Mouse (Mus musculus): ENCODE results near the gene Abat. TPM values are rescaled to one million over a fixed set of nuclear protein-coding genes. Genes with fewer than 3 reads are reported as not detected.

Gene Abat
- polyA plus RNA-seq, 1 experiment from 2014 or later, result 51.2 TPM

DNA sequence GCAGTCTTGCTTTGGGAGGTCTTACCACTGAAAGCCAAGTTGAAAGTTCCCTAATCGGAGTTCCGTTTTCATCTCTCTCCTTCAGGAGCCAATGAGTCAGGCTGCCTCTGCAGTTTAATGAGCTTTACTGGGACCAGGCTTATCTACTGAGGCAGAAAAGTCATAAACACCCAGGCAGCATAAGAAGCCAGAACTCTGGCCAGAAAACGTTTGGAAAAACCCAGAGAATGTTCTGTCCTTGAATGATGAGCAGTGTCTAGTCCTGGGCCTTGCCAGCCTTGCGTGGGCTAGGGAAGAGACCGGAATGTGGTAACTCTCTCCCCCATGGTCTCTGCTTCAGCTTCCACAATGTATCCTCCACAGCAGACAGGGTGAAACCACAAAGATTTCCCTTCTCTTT lies 71.8 kb downstream of the Abat start:
- H3K27ac ChIP-seq (replicated peaks; ENCODE audit: low read depth, low read length), result no peak overlapping the region
- H3K9me3 ChIP-seq (ENCODE audit: control insufficient read depth, low read length), result no peaks in the 10 kb centered on the region
- H3K4me3 ChIP-seq (replicated peaks; ENCODE audit: low read depth, low read length), result no peak overlapping the region
- DNase-seq (no peak), ATAC-seq (ENCODE audit: low FRiP score, low TSS enrichment) (no peak)
- no peaks in the 10 kb centered on the region for H3K4me1 ChIP-seq (ENCODE audit: control insufficient read depth, insufficient read depth, low read length)
- H3K4me2 ChIP-seq (ENCODE audit: low read length), result no peak overlapping the region
- no peak overlapping the region for H3K9ac ChIP-seq (replicated peaks; ENCODE audit: low read length)
- H3K27me3 ChIP-seq (ENCODE audit: control insufficient read depth, insufficient read depth, low read length), result no peaks in the 10 kb centered on the region
- peaks cover 50% of the 10 kb centered on the region for H3K36me3 ChIP-seq (ENCODE audit: control insufficient read depth, insufficient read depth, low read length)
- WGBS, result 78% methylated on average over 5 of the region's 5 CpGs

- WGBS, result 76% methylated on average over 4 of the region's 4 CpGs
- H3K4me1 ChIP-seq (ENCODE audit: control insufficient read depth, insufficient read depth, low read length), result no peaks in the 10 kb centered on the region
- 0 out of 2 replicates have a peak, but pooled peaks cover 5% of the 10 kb centered on the region for H3K36me3 ChIP-seq (ENCODE audit: control insufficient read depth, insufficient read depth, low read length)
- DNase-seq, result peak; percentile 3
- no peak for ATAC-seq (ENCODE audit: low FRiP score, low TSS enrichment)
- no peak overlapping the region for H3K4me3 ChIP-seq (replicated peaks; ENCODE audit: low read depth, low read length)
- H3K27me3 ChIP-seq (ENCODE audit: control insufficient read depth, insufficient read depth, low read length), result no peaks in the 10 kb centered on the region
- H3K9me3 ChIP-seq (ENCODE audit: control insufficient read depth, low read length), result no peaks in the 10 kb centered on the region
- no peak overlapping the region for H3K27ac ChIP-seq (replicated peaks; ENCODE audit: low read depth, low read length)
- H3K9ac ChIP-seq (replicated peaks; ENCODE audit: low read length), result no peak overlapping the region
- H3K4me2 ChIP-seq (ENCODE audit: low read length), result no peak overlapping the region
These were observed 82.2 kb downstream of the Abat start for GRCm38 (mm10) chr16:8595411-8595810.

GRCm38 (mm10) chr16:8596336-8596735 lies 83.1 kb downstream of the Abat start:
- Histone ChIP-seq H3K4me3 (replicated peaks; ENCODE audit: low read depth, low read length) (no peak overlapping the region), H3K27me3 (ENCODE audit: control insufficient read depth, insufficient read depth, low read length) (no peaks in the 10 kb centered on the region), H3K27ac (replicated peaks; ENCODE audit: low read depth, low read length) (no peak overlapping the region), H3K36me3 (ENCODE audit: control insufficient read depth, insufficient read depth, low read length) (0 out of 2 replicates have a peak, but pooled peaks cover 5% of the 10 kb centered on the region), H3K9me3 (ENCODE audit: control insufficient read depth, low read length) (no peaks in the 10 kb centered on the region), H3K4me1 (ENCODE audit: control insufficient read depth, insufficient read depth, low read length) (no peaks in the 10 kb centered on the region), H3K9ac (replicated peaks; ENCODE audit: low read length) (no peak overlapping the region), H3K4me2 (ENCODE audit: low read length) (no peak overlapping the region)
- 62% methylated on average over 4 of the region's 4 CpGs for WGBS
- DNase-seq (no peak), ATAC-seq (ENCODE audit: low FRiP score, low TSS enrichment) (no peak)

GRCm38 (mm10) chr16:8597516-8597915 lies 84.3 kb downstream of the Abat start:
- DNase-seq (no peak), ATAC-seq (ENCODE audit: low FRiP score, low TSS enrichment) (no peak)
- Histone ChIP-seq H3K9ac (replicated peaks; ENCODE audit: low read length) (no peak overlapping the region), H3K4me2 (ENCODE audit: low read length) (no peak overlapping the region), H3K36me3 (ENCODE audit: control insufficient read depth, insufficient read depth, low read length) (0 out of 2 replicates have a peak, but pooled peaks cover 5% of the 10 kb centered on the region), H3K4me1 (ENCODE audit: control insufficient read depth, insufficient read depth, low read length) (no peaks in the 10 kb centered on the region), H3K4me3 (replicated peaks; ENCODE audit: low read depth, low read length) (no peak overlapping the region), H3K27me3 (ENCODE audit: control insufficient read depth, insufficient read depth, low read length) (no peaks in the 10 kb centered on the region), H3K9me3 (ENCODE audit: control insufficient read depth, low read length) (no peaks in the 10 kb centered on the region), H3K27ac (replicated peaks; ENCODE audit: low read depth, low read length) (no peak overlapping the region)
- 93% methylated on average over 5 of the region's 5 CpGs for WGBS

DNA sequence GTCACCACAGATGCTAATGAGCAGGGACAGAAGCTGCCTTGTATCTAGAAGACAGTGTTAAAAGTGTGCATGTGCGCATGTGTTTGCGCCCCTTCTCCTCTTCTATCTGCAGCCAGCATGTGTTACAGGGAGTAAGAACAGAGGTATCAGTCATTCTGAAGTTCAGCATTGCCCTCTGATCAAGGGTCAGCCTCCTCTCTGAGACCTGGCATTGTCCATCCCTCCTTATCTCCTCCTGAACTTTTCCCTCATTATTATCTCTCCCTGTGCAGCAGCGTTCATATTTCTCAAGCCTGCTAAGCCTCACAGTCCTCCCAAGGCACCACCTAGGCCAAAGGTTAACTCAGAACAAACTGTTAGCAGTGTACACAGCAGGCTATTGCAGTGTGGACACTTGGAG lies 90.6 kb downstream of the Abat start:
- 92% methylated on average over 3 of the region's 3 CpGs for WGBS
- no peak for ATAC-seq (ENCODE audit: low FRiP score, low TSS enrichment)

DNA sequence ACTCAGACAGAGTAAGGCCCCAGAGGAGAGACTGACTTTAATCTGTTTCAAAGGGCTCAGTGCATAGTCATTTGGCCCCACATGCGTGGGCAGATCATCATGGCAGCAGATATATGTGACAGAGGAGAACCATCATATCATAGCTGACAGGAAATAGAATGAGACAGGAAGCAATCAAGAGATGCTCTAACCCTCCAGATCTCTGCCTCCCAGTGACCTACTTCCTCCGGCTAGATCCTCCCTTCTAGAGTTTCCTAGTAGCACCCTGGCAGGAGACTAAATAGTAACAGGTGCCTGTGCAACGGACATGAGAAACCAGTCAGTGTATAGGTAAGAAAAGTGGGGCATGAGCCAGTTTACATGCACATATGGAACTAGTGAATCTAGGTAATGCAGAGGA lies 97.2 kb downstream of the Abat start:
- Histone ChIP-seq H3K27me3 (ENCODE audit: control insufficient read depth, insufficient read depth, low read length) (no peaks in the 10 kb centered on the region), H3K36me3 (ENCODE audit: control insufficient read depth, insufficient read depth, low read length) (peaks cover 29% of the 10 kb centered on the region)
- no peak for ATAC-seq (ENCODE audit: low FRiP score, low TSS enrichment)

More for the DNA sequence above, 90.6 kb downstream of the Abat start:
- Histone ChIP-seq H3K9ac (replicated peaks; ENCODE audit: low read length) (no peak overlapping the region), H3K9me3 (ENCODE audit: control insufficient read depth, low read length) (no peaks in the 10 kb centered on the region), H3K4me3 (replicated peaks; ENCODE audit: low read depth, low read length) (no peak overlapping the region), H3K4me1 (ENCODE audit: control insufficient read depth, insufficient read depth, low read length) (no peaks in the 10 kb centered on the region), H3K36me3 (ENCODE audit: control insufficient read depth, insufficient read depth, low read length) (peaks cover 20% of the 10 kb centered on the region), H3K4me2 (ENCODE audit: low read length) (no peak overlapping the region), H3K27ac (replicated peaks; ENCODE audit: low read depth, low read length) (no peak overlapping the region), H3K27me3 (ENCODE audit: control insufficient read depth, insufficient read depth, low read length) (no peaks in the 10 kb centered on the region)
- DNase-seq, result no peak

GRCm38 (mm10) chr16:8612214-8613005 lies 99.2 kb downstream of the Abat start:
- no peak overlapping the region for H3K4me2 ChIP-seq (ENCODE audit: low read length)
- no peaks in the 10 kb centered on the region for H3K4me1 ChIP-seq (ENCODE audit: control insufficient read depth, insufficient read depth, low read length)
- 90% methylated on average over 8 of the region's 8 CpGs for WGBS
- H3K4me3 ChIP-seq (replicated peaks; ENCODE audit: low read depth, low read length), result no peak overlapping the region
- DNase-seq (no peak), ATAC-seq (ENCODE audit: low FRiP score, low TSS enrichment) (no peak)
- H3K27me3 ChIP-seq (ENCODE audit: control insufficient read depth, insufficient read depth, low read length), result no peaks in the 10 kb centered on the region
- H3K9me3 ChIP-seq (ENCODE audit: control insufficient read depth, low read length), result no peaks in the 10 kb centered on the region
- peaks cover 30% of the 10 kb centered on the region for H3K36me3 ChIP-seq (ENCODE audit: control insufficient read depth, insufficient read depth, low read length)
- no peak overlapping the region for H3K9ac ChIP-seq (replicated peaks; ENCODE audit: low read length)
- H3K27ac ChIP-seq (replicated peaks; ENCODE audit: low read depth, low read length), result no peak overlapping the region

More for the DNA sequence above, 97.2 kb downstream of the Abat start:
- H3K9ac ChIP-seq (replicated peaks; ENCODE audit: low read length), result no peak overlapping the region
- no peak overlapping the region for H3K4me3 ChIP-seq (replicated peaks; ENCODE audit: low read depth, low read length)
- no peaks in the 10 kb centered on the region for H3K4me1 ChIP-seq (ENCODE audit: control insufficient read depth, insufficient read depth, low read length)
- WGBS, result 91% methylated on average over 3 of the region's 3 CpGs
- H3K9me3 ChIP-seq (ENCODE audit: control insufficient read depth, low read length), result no peaks in the 10 kb centered on the region
- DNase-seq, result no peak
- no peak overlapping the region for H3K27ac ChIP-seq (replicated peaks; ENCODE audit: low read depth, low read length)
- no peak overlapping the region for H3K4me2 ChIP-seq (ENCODE audit: low read length)

- 86% methylated on average over 4 of the region's 4 CpGs for WGBS
- no peak for DNase-seq
- H3K27me3 ChIP-seq (ENCODE audit: control insufficient read depth, insufficient read depth, low read length), result no peaks in the 10 kb centered on the region
- H3K27ac ChIP-seq (replicated peaks; ENCODE audit: low read depth, low read length), result no peak overlapping the region
- no peaks in the 10 kb centered on the region for H3K4me1 ChIP-seq (ENCODE audit: control insufficient read depth, insufficient read depth, low read length)
- no peak for ATAC-seq (ENCODE audit: low FRiP score, low TSS enrichment)
- peaks cover 33% of the 10 kb centered on the region for H3K36me3 ChIP-seq (ENCODE audit: control insufficient read depth, insufficient read depth, low read length)
- no peak overlapping the region for H3K4me2 ChIP-seq (ENCODE audit: low read length)
- H3K9ac ChIP-seq (replicated peaks; ENCODE audit: low read length), result no peak overlapping the region
- no peak overlapping the region for H3K4me3 ChIP-seq (replicated peaks; ENCODE audit: low read depth, low read length)
- H3K9me3 ChIP-seq (ENCODE audit: control insufficient read depth, low read length), result no peaks in the 10 kb centered on the region
These were observed 99.8 kb downstream of the Abat start for GRCm38 (mm10) chr16:8613039-8613438.

GRCm38 (mm10) chr16:8613447-8613846 lies 100.2 kb downstream of the Abat start:
- ATAC-seq (ENCODE audit: low FRiP score, low TSS enrichment) (no peak), DNase-seq (no peak)
- Histone ChIP-seq H3K9me3 (ENCODE audit: control insufficient read depth, low read length) (no peaks in the 10 kb centered on the region), H3K4me1 (ENCODE audit: control insufficient read depth, insufficient read depth, low read length) (no peaks in the 10 kb centered on the region), H3K9ac (replicated peaks; ENCODE audit: low read length) (no peak overlapping the region), H3K27ac (replicated peaks; ENCODE audit: low read depth, low read length) (no peak overlapping the region), H3K27me3 (ENCODE audit: control insufficient read depth, insufficient read depth, low read length) (no peaks in the 10 kb centered on the region), H3K4me3 (replicated peaks; ENCODE audit: low read depth, low read length) (no peak overlapping the region), H3K36me3 (ENCODE audit: control insufficient read depth, insufficient read depth, low read length) (peaks cover 32% of the 10 kb centered on the region), H3K4me2 (ENCODE audit: low read length) (no peak overlapping the region)
- 85% methylated on average over 3 of the region's 3 CpGs for WGBS

Measured in midbrain, embryonic 14.5 days (tissue).